Mouse (Mus musculus): ENCODE measurements around the gene Ank.
A peak's percentile ranks its signal among the peaks of the same experiment; 100 is the strongest.

The Ank gene

DNA sequence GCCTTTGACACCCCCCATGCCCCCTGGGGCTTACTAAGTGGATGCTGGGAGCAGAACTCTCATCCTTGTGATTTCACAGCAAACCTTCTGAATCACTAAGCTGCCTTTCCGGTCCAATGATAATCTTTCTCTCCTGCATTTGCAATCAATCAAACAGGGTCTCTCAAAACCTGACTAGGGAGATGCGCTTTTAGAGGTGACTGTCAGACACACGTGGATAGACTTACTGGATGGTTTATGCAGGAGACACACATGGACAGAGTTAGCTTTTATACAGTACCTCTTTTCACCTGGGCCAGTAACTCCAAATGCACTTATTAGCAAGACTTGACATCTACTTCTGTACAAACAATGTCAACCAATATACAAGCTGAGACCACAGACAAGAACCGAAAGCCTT is 131.0 kb downstream of the Ank start:
- no peak for DNase-seq (ENCODE audit: low read depth, low spot score)

DNA sequence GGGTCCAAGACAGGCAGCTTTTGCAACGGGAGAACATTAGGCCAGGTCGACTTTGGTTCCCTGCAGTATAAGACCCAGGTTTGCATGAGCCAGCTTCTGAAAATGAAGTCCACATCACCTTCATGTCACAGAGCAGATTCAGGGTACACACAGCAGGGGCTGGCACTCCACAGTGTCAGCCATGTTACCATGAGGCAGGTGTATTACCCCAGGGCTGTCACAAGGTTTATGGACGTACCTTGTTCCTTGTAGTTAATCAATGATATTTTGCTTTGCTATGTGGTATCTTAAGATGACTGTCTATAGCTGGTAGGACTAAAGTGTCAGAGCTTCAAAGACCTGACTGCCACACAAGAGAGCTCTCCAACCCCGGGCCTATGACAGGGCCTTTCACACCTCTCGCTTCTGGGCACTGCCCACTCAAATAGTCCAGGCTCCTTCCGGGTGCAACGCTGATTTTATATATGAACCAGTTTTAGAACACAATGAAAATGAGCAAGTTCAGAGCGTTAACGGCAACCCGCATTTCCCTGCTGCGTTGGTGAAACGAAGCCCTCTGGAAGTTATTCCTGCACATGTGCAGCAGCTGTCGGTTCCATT is 132.4 kb downstream of the Ank start:
- no peak for DNase-seq (ENCODE audit: low read depth, low spot score)

DNA sequence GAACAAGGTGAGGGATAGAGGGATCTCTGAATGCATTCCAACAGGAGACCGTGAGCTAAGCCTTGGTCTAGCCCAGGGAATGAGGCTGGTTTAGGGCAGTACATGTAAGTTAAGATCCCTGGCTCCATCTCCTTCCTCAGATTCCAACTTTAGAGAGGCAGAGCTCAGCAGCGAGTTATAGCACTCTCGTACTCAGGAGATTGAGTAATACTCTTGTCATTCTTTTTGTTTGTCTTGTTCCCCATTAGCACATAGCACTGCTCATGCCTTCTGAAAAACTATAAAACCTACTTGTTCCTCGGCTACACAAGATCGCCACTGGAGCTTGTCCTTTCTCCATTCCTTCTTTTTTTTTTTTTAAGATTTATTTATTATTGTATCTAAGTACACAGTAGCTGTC is 134.0 kb downstream of the Ank start:
- DNase-seq (ENCODE audit: low read depth, low spot score), result no peak

DNA sequence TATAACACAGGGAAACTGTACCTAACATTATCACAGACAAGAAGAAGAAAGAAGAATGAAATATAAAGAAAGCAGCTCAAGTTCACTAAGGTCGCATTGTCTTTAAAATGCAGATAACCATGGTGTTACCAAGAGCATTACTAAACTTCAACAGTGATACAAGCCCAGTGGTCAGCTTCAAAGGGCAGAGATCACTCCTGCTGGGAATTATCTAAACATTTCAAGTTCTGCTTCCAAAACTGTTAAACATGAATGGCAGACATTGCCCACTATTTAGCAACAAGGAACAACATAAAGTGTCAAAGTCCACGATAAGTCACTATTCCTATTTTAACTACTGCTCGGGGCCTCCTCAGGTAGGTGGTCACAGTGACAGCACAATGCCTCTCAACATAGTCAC is 138.1 kb downstream of the Ank start:
- no peak for DNase-seq (ENCODE audit: low read depth, low spot score)

DNA sequence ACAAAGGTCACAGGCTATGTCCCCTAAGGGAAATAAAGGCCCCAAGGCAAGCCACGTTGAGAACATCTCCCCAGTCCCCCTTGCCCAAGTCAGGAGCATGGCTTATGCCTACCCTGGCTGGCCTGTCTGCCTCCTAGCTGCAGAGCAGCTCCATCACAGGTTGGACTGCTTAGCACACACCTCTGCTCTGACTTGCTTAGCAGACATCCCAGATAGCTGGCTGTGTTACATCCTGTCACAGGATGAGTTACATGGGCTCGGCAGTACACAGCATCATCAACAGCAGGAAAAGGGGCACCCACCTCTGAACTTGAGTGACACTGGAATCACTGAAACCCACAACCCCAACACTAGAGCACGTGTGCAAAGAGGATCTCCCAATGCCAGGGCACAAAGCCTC is 138.8 kb downstream of the Ank start:
- DNase-seq (ENCODE audit: low read depth, low spot score), result no peak

DNA sequence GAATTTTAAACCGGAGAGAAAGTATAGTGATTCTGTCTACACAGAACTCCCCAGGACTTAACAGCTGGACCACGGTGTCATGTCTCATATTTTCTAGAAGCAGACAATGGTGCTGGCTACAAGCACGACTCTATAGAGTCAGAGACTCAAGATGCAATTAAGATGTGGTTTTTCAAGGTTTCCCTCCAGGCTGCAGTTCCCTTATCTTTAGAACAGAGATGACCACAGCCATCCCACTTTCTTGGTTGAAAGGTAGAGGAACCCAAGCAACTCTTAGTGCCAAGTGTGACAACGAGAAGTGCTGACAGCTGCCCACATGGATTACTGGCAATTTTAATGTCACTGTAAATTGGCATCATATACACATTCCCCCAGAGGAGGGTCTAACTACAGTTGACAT is 143.1 kb downstream of the Ank start:
- no peak for DNase-seq (ENCODE audit: low read depth, low spot score)

DNA sequence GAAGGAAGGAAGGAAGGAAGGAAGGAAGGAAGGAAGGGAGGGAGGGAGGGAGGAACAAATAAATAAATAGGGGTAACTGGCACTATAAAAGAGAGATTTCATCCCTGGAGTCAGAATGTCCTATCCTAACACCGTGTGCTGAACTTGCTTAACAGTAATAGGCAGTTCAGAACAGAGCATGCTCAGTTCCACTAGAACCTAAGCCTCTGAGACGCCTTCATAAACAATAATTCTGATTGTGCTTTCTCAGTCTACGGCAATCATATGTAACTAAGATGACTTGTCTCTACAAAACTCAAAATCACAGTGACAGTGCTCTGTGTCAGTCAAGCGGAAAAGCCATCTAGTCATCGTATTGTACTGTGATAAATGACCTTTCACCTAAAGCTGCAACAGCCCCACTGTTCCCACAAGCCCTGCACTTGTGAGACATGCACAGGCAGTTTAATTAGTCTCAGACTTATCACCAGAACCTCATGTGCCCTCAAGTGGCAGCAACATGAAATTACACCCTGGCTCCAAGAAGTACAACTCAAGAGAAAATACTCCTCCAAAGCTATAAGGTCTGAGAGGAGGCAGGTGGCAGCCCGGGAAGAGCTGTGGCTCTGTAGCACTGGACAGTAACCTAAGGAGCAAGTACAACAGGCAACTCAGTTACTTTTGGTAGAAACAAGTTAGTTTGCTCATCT is 146.2 kb downstream of the Ank start:
- peak; percentile 70 for DNase-seq (ENCODE audit: low read depth, low spot score)

DNA sequence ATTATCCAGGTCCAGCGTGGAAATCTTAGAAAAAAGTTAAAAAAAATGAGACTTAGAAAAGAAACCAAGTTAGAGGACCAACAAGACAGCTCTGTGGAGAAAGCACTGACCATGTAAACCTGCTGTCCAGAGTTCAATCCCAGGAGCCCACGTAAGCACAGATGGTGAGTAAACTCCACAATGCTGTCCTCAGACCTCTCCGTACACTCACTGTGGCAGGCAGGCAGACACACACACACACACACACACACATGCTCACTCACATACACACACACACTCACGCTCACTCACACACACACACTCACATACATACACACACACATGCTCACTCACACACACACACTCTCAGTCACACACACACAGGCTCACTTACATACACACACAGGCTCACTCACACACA is 146.8 kb downstream of the Ank start:
- DNase-seq (ENCODE audit: low read depth, low spot score), result no peak

DNA sequence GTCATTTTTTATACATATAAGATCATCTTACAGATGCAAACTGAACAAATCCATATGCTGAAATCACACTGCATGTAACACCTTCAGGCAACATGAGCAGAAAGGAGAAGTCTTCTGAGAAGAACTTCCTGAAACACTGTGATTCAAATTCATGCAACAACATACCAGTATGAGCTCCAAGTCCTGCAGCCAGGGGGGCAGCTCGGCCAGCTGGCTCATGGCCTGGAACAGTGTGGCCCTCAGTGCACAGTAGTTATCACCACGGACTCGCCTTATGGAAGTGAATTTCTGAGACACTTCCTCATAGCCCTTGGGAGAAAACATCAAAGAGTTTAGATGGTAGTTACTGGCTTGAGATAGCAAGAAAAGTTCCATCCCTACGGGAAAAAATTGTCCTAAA is 149.7 kb downstream of the Ank start:
- peak; percentile 79 for DNase-seq (ENCODE audit: low read depth, low spot score)

DNA sequence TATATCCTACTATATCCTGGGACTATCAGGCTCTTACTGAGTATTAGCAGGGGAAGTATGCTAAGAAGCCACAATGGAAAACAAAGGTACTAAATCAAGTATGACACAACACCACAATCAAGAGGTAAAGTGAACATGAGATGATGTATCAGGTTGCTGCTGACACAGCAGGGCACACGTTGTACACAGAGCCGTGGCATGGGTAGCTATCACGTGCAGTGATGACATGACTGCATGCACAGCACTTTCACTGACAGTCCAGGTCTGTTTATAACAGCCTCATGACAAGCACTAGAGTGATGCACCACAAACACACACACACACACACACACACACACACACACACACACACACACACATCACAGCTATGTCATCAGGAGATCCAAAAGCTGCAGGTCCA is 150.8 kb downstream of the Ank start:
- DNase-seq (ENCODE audit: low read depth, low spot score), result no peak

DNA sequence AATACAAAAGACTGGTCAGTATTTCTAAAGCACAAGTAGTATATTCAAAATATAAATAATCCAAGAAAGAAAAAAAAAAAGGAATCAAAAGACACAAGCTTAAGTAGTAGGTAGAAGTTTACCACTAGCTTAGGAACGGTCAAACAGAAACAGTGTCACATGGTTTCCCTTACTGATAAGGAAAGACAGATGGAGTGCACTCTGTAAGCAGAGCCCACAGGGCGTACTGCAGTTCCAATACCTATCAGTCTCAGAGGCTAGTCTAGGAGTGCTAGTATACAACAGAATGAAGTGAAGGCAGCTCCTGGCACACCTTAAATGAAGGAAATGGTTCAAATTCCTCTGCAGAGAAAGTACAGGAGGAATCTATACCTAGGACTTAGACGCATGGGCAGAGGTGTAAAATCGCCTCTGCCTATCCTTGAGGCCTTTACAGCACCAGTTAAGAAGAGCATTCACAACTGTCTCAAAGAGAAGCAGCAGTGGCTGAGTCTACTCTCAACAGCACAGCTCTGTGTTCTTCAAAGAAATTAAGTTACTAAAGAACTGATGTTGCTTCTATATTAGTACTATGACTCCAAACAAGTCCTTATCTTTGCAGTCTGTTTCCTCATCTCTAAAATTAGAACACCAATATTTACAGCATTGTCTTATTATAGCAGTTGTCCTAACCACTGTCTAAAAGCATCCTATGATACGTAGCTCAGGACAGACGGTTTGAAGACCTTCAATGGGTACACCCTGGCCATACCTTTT is 152.5 kb downstream of the Ank start:
- no peak for DNase-seq (ENCODE audit: low read depth, low spot score)

DNA sequence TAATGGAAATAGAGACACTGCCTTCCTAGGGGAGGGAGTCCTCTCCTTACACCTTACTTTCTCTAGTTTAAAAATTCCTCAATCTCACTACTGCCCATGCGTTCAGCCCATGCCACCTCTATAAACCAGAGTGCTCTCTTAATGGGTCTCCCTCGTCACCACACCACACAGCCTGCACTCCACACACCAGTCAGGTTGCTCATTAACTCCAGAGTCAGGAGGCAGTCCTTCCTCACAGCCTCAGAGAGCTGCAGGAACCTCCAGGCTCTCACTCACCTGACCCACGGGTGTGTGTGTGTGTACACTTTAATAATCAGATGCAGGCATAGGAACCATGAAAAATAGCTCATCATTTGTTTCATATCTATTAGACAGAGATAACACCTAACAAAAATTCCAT is 153.2 kb downstream of the Ank start:
- no peak for DNase-seq (ENCODE audit: low read depth, low spot score)

DNA sequence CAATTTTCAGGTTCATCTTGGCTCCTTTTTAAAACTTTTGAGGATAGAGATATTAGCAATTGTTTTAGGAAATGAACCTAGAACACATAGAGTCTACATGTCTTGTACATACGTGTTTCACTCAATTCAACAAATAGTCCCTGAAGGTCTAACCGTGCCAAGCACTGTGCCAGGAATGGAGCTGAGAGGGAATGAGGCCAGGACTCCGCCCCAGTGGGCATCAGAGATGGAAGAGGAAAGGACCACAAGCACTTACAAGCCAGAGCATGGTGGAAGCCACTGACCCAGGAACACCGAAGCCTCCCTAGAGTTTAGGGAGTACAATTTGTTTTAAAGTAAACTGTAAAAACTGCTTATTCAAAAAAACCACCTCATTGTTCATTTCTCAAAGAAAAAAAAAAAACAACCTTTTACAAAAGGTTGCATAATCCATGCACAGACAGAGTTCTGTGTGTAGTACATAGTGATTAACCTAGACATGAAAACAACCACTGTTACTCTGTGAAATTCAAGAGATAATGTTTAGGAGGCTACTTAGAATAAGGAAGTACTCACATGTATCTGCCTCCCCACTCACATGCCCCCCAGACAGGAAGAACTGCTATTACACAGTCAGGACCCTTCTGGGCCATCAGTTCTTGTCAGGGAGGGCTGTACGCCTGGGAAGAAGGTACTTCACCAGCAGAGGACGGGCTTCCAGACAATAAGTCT is 154.2 kb downstream of the Ank start:
- DNase-seq (ENCODE audit: low read depth, low spot score), result no peak

DNA sequence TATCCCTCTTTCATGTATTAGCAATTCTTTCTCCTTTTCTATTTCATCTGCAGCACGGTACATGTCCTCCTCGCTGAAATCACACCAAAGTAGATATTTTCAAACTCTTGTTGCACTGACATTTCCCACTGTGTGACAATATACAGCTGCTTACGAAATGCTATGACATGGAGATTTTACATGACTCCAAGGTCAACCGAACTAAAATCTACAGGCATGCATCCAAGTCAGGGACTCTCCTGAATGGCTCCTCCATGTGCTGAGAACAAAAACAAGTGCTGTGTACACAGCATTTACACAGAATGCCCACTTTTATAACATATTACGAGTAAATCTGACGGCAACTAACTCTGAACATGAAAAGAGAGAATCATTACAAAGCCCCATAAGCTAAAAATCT is 156.8 kb downstream of the Ank start:
- no peak for DNase-seq (ENCODE audit: low read depth, low spot score)

DNA sequence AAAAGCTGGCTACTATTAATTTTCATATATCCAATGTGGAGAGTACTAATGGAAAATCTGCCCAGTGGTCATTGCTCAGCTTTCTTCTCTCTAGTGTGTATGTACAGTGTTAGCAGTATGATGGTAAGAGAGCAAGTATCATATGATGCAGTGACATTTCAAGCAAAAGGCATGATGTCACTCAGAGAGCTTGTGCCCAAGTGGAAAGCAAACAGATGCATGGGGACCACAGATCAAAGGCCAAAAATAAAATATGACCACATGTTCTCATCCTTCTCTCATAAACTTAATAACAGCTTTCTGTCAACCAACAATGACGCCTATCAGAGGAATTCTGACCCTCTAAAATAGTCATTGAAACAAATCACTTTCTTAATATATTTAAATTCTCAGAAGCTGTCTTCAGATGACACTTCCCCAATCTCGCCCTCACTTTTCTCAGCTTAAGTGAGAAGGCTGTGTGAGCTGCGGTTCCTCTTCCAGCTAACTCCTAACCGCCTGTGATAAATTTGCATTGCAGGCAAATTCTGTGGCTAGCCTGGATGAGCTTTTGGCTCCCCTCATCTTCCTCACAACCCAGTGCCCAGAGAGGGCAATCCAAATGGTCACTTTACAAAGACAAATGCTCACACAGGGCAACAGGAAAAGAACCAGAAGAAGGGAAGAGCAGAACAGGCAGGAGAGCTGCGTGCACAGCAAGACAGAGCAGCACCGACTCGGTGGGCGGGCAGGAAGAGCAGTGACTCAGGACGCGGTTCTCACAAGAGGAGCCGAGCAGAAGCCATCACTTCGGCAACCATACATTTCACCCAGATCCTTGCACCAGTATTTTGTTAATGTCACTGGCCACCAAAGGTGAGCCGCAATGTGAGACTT is 158.8 kb downstream of the Ank start:
- DNase-seq (ENCODE audit: low read depth, low spot score), result peak; percentile 56

DNA sequence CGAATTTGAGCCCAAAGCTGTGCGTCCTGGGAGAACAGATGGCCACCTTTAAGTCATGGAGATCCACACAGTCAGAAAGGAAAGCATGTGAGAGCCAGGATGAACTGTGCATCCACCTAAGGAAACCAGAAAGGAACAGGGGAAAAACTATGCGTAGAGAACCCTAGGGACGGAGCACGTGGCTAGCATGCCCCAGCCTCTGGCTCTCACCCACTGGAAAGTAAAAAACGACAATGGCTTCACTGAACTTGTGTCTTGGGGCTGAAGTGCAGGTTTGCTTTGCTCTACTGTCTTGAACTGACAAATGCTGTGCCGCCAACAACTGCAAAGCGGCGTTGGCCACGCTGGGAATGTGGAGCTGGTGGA is 159.4 kb downstream of the Ank start:
- DNase-seq (ENCODE audit: low read depth, low spot score), result no peak

DNA sequence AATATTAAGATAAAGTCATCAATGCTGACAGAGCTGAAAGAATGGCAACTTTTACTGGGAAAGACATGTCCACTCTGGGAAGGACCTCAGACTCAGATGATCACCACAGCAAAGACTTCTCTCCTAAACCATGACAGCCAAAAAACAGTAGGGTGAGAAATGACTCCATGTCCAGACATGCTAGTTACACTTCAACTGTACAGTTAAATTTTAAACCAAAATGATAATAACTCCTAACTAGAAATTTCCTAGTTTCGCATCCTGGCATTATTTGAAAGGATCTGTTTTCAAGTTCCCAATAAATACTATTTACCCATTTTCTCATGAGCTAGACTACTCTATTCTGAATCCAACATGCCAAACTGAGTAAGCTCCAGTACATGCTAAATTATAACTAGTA is 159.8 kb downstream of the Ank start:
- no peak for DNase-seq (ENCODE audit: low read depth, low spot score)

DNA sequence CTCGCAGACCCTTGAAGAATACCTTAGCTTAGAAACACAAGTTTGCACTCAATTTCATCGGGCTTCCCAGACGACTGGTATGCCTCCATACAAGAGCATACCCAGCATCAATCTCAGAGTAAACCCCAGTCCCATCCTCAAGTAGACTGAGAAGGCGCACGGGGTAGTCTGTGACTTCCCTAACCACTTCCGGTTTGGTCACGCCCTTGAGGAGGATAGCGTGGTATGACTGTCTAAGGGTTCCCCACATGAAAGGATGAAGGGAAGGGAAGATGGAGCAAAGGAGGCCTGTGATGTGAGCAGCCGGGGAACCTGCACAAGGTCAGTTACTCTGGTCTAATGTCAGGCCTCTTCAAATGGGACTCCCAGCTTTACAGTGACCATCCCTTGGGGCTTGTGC is 161.3 kb downstream of the Ank start:
- DNase-seq (ENCODE audit: low read depth, low spot score), result no peak

DNA sequence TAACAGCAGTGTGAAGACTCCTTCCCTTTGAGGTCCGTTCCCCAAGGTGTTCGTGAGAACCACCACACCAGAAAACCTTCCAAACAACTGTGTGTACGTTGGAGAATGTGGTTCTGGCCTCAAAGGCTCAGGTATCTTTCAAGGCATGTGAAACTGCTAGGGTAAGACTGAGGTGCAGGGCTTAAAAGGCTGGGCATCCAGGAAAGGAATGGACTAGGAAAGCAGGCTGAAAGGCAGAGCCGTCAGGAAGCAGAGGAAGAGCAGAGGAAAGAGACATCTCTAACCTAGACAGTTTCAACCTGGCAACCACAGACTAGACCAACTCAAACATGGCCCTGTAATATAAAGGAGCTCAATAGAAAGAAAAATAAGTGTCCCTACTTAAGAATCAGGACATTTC is 162.6 kb downstream of the Ank start:
- no peak for DNase-seq (ENCODE audit: low read depth, low spot score)

DNA sequence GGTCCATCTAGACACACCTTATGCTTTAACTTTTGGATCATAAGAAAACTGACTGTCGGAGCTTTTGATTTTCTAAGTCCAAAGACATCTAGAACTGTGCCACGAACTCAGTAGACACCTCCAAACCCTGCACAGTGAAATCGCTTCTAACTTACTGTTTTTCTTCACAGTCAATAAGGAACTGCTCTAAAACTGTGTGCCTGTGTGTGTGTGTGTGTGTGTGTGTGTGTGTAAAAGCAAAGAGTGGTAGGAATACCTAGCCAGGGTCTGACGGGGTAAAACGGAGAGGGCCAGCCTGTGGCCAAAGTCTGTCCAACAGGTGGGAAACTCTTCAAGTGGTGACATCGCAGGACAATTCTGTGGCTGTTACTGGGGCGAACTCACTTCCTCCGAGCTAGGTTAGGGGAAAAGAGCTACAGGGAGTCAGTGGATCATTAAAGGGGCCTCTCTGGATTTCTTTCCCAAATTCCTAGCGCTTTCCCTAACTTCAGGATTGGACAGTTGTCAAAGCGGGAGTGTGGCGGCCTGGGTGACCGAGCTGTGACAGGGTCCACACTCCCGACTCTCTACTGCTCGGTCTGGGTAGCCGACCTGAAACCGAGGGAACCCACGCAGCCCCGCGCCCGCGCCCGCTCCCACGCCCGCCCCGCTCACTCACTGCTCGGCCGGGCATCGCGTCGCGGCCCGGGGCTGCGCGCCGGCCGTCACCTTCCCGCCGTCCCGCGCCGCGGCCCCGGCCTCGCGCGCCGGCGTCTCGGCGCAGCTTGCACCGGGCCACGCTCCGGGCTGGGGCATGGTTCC is 163.5 kb downstream of the Ank start:
- DNase-seq (ENCODE audit: low read depth, low spot score), result no peak
